Mouse (Mus musculus): Measurements from ENCODE around the gene P2rx6.
A peak's percentile ranks its signal among the peaks of the same experiment; 100 is the strongest.
"Not testable (repeated sequence)": the region's sequence is repeated elsewhere in the genome, so short reads cannot be mapped to it uniquely, and the experiment has no call there.

Gene P2rx6

DNA sequence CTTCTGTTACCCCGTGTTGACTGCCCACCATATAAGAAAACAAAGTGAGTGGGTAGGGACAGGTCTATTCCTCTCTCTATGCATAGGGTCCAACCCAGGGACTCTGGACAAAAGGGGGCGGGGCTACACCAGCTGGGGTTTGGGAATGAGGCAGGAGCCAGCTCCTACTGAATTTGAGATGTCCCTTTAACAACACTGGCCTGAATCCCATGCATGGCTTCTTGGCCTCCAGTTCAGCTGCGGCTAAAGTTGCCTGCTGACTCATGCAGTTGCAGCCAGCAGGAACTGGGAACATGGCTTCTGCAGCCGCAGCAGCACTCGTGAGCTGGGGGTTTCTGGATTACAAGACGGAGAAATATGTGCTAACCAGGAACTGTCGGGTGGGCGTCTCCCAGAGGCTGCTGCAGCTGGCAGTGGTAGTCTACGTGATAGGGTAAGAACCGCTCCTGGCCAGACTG is at the start of gene P2rx6:
P2rx6 (plus strand) TSS at position 135 of the 458 bp plus-strand sequence.
- DNase-seq (ENCODE audit: low read depth): peak; percentile 84

DNA sequence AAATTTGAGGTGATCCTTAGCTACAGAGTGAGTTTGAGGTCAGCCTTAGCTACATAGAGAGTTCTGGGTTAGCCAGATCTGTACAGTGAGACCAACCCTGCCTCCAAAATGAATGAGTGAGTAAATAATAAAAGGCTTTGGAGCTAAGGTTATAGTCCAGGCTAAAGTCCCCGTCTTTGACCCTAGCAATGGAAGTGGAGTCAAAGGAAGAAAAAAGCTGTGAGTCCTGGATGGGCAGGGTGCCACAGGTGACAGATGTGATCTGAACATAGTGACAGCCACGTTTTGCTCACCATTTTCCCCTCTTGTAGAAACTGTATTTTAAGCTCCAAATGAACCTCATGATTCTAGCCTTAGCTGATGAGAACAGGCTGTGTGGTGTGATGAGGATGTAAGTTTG is 42.8 kb upstream of the P2rx6 start:
- DNase-seq (ENCODE audit: low read depth): no peak

DNA sequence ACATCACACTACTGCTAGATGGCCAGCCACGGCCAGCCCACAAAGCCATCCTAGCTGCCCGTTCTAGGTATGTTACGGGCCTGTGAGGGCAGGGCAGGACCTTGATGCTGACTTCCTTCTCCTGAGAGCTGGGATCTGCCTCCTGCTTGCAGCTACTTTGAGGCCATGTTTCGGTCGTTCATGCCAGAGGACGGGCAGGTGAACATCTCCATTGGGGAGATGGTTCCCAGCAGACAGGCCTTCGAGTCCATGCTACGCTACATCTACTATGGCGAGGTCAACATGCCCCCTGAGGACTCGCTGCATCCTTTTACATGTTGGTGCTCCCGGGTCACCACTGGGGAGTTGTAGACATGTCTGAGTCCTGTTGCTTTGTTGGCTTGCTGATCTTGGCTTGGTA is 37.5 kb upstream of the P2rx6 start:
- no peak for DNase-seq (ENCODE audit: low read depth)

DNA sequence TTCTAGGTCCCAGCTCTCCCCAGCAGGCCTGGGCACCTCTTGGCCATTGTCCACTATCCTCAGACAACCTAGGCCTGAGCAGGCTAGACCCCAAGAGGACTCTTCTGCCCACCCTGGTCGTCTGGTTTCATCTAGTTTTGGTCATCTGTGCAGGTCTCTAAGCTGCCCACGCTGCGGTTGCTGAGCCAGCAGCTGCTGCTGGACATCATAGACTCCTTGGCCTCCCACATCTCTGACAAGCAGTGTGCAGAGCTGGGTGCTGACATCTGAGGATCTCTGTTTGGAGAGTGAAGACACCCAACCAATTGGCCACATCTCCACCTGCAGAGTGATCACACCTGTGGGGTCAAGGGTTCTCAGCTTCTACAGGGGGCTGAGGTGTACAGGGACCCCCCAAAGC is 36.2 kb upstream of the P2rx6 start:
- DNase-seq (ENCODE audit: low read depth): no peak

DNA sequence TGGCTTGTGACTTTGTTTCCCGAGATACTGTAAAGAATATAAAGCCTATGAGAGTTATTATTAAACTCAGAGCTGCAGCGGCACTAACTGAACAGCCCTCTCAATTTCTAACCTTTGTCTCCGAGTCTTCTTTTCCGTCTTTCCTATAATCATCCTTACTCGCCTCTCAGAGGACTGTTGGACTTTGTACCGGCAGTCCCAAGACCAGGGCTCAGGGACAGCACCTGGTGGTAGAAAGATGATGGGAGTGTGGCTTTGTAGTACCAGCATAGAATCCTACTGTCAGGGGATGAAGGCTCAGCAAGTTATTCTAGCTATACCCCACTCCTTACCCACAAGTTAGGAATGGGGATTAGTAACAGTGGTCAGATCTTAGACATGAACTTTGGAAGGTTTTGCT is 35.5 kb upstream of the P2rx6 start:
- no peak for DNase-seq (ENCODE audit: low read depth)

DNA sequence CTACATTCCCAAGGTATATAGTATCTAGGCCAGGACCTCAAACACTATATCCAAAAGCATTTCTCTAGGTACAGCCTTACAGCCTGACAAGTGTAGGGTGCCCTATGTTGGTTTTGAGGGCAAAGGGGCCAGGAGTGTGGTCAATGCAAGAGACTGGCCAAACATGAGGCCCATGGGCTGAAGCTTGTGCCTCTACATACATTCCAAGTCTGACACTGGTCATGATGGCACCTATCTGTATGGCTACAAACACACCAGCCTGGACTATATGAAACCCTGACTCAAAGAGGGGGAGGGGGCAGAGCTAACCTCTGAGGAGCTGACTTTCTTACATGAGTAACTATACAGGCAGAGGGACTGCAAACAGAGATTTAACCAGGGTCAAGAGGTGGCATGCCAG is 34.1 kb upstream of the P2rx6 start:
- no peak for DNase-seq (ENCODE audit: low read depth)

DNA sequence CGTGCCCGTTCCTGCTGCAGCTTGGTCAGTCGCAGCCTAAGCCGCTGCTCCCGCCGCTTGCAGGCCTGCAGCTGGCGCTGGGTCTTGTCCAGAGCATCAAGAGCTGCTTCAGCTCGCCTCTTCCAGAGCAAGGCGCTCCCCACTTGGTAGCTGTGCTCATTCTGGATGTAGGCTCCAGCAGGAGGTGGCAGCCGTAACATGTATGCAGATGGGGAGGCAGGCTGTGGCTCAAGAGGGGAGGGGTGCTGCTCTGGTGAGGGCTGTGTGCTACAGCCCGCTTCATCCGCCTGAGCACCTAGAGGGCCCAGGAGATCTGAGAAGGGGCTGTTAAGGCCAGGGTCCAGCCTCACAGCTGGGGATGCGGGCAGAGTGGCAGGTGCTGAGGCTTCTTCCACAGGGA is 33.4 kb upstream of the P2rx6 start:
- no peak for DNase-seq (ENCODE audit: low read depth)

DNA sequence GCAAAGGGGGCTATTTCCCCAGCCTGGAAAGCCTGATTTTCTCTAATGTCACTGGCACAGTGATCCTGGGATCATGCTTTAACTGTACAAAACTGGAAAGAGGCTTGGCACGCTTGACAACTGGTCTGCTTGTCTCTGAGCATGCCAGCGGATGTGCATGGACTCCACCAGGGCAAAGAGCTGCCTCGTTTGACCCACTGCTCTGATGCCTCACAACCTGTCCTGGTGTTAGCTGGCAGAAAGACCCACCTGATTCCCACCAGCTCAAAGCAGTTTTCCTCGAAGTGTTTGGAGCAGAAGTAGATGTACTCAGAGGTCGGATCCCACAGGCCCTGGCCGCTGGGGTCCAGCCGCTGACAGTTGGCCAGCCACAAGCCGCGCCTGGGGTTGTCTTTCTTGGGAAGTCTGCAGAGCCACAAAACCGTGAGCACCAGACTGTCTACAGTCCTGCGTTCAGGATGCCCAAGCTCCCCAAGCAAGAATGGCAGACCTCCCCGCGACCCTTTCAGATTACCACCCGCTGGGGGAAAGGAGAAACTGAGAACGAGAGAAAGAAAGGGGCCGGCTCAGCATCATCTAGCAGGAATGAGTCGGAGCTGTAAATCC is 31.6 kb upstream of the P2rx6 start:
- DNase-seq (ENCODE audit: low read depth): no peak

DNA sequence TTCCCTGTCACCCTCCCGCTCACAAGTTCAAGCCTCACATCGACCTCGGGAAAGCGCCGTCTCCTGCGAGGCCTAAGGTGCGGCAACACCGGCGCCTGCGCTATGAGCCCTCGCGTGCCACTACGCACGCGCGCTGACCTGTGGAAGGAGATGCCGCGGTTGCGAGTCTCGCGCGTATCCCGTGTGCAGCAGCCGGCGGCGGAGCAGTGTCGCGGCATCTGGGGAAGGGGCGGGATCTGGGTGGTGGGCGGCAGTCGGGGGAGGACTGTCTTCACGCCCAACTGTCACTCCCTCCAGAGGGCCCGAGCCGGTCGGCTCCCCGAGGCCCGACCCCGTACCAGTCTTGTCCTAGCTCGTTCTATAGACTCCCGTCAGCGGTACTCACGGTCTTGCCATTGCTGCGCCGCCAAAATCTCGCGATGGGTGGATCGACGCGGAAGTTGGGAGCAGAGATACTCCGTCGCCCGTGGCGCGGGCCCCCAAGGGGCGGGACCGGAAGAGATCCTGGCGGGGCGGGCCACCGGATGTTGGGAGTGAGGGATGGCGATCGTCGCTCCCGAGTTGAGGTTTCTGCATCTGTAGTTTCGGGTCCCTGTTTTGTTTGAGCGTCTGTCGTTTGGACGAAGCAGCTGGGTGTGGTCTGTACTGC is 30.9 kb upstream of the P2rx6 start, which contains the start of gene Thap7:
Thap7 (minus strand) TSS at position 497 of the 649 bp plus-strand sequence.
- DNase-seq (ENCODE audit: low read depth): peak; percentile 99

DNA sequence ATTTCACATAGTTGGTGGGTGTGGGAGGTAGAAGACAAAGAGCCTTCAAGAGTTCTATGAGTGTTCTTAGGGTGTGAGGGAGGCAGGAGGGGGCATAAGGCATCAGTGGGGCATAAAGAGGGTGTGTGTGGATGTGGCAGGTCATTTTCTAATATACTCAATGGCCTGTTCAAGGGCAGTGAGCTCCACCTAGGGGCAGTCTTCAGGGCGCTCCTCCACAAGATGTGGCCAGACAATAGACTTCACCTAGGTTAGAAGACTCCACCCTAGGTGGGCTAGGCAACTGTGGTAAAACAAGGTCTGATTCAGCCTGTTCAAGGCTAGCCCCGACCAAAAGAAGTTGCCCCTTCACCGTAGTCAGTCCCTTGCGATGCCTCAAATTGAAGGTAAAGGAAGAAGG is 29.4 kb upstream of the P2rx6 start:
- DNase-seq (ENCODE audit: low read depth): peak; percentile 59

DNA sequence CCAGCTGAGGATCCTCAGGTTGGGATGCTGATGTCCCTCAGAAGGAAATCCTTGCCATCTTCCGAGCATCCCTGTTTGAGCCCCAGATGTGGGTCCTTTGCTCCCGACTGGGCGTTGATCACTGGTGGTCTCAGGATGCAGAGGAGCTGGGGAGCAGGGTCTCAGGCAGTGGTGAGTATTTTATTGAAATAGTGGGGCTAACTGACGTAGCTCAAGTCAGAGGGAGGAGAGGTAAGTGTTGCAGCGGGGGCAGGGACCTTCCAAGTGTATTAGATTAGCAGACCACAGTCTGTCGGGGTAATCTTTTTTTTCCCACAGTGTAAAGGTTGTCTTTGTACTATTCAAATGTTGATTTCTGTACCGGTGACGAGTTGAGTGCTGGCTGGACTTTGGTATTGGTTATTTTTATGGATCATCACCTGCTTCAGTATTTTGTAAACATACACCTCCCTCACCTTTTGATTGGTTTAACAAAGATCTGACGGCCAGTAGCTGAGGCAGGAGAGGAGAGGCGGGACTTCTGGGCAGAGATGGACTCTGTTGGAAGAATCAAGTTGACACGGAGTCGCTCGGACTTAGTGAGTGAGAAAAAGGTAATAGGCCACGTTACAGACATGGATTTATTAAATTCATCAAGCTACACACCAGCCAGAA is 28.9 kb upstream of the P2rx6 start:
- DNase-seq (ENCODE audit: low read depth): no peak

DNA sequence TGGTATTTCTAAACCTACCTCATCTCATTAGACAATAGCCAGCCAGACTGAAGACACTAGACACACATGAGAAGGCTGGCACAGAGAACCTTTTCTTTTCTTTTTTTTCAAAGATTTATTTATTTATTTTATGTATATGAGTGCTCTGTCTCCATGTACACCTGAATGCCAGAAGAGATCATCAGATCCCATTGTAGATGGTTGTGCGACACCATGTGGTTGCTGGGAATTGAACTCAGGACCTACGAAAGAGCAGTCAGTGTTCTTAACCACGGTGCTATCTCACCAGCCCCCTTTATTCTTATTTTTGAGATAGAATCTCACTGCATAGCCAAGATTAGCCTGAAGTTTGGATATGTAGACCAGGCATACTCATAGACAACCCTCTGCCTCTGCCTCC is 25.1 kb upstream of the P2rx6 start:
- DNase-seq (ENCODE audit: low read depth): no peak

DNA sequence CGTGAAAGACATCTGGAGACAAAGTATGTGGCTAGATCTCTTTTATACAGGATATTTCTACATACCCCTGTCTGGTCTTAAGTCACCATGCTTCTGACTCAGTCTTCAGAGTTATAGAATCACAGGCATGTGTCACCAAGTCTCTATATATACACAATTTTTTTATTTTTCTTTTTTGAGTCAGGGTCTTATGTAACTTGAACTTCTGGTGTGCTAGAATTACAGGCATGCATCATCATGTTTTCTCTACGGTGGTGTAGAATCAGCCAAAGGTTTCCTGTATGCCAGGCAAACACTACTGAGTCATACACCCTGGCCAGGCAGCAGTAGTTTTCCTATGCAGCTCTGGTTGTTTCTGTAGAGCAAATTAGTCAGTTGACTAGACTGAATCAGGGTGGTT is 19.1 kb upstream of the P2rx6 start:
- DNase-seq (ENCODE audit: low read depth): peak; percentile 79

DNA sequence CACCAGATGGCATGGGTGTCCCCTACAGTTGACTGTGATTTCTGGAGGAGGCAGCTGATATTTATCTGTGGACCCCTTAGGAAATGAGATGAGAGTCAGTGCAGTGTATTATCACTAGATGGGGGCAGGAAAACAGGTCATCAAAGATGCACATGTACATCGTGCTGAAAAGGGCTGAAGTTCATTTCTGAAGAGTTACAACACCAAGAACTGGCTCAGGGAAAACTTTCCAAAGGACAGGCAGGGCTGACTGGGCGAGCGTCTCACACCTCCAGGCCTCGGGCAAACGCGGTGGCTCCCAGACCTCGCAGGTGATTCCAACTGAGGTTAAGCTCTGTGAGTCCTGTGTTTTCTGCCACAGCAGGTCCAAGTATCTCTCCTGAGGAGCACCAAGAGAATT is 8.8 kb upstream of the P2rx6 start:
- no peak for DNase-seq (ENCODE audit: low read depth)

DNA sequence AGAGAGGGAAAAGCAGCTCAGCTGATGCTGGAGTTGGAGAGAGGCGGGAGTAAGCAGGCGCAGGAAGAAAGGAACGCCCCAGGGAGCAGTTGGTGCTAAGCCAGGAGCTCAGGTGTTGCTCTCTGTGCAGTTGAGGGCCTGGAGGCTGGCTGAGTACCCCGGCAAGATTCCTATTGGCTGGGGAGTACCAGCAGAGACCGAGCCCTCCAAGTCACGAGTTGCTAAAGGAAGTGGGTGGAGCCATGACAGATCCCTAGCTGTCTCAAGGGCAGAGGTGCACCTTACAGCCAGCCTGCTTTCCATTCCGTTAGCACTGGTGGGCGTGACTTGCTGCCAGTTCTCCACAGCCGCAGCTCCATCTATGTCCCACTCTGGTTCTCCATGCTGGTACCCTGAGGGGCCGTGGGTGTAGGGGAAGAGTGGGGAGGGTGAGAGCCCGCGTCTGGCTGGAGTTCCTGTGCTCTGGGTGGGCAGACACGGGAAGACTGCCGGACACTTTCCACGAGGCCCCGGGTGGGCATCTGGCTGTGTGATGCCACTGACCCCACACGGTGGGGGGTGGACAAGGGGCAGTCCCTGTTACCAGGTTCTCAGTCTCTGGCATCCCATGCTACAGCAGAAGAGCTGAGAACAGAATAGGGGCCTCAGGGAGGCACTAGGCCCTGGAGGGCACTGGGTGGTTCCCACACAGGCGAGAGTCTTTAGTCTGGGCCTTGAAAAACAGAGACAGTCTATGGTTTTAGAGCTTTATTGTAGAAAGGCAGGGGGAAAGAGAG is 7.6 kb upstream of the P2rx6 start:
- peak; percentile 56 for DNase-seq (ENCODE audit: low read depth)

DNA sequence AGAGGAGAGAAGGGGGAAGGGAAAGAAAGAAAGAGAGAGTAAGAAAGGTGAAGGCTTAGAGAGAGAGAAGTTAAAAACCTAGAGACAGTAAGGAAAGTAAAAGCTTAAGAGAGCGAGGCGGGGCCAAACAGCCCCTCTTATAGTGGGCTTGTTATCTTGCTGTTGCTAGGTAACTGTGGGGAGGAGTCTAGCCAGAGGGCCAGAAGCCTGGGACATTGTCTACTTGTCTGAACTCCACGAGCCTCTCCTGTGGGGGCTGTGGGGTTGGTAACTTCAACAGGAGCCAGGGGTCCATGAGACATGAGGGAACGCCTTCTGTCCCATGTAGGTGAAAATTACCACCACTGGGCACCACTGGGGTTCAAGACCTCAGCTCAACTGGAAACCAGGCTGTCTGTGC is 7.0 kb upstream of the P2rx6 start:
- not testable (repeated sequence) for DNase-seq (ENCODE audit: low read depth)

DNA sequence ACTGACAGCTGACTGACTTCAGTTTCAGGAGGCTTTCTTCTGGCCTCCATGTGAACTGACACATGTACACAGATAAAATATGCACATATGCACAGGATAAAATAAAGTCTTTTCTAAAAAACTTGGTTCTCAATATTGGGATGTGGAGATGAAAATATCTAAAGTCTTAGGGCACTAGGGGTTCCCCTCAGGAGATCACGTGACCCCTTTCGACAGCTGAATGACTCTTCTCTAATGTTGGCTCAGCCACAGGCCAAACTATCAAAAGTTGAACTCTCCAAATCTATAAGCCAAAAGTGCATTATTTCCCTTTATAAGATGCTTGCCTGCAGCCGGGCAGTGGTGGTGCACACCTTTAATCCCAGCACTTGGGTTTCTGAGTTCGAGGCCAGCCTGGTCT is 5.5 kb upstream of the P2rx6 start:
- DNase-seq (ENCODE audit: low read depth): no peak

DNA sequence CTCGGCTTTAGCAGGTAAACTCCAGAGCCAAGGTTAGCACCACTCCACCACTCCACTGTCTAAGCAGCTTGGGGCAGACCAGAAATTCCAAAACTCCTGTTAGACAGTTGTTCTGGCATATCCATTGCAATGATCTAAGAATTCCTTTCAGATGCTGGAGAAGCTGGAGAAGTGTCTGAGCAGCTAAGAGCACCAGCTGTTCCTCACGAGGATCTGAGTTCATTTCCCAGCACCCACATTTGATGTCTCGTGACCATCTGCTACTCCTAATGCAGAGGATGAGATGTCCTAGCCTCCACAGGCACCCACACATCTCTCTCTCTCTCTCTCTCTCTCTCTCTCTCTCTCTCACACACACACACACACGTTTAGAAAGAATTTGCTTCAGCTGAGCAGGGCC is 4.8 kb upstream of the P2rx6 start:
- DNase-seq (ENCODE audit: low read depth): no peak

DNA sequence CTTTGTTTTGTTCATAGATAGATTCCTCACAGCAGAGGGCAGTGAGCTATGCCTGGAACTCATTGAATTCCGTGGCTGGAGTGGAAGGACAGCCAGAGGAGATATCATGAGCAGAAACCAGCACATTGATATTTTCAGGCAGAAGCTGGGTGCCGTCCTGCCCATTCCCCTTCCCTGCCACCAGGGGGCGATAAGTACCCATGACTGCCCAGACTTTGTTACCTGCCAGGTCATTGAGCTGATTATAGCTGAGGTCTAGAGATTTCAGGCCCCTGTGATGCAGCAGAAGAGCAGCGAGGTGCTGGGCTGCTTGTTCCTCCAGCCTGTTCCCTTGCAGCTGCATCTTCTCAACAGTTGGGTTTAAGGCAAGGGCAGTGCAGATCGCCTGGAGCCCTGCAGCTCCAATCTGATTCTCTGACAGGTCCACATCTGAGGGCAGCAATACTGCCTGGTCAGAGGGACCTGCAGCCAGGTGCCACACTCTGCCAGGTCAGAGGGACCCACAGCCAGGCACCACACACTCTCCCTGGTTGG is 3.7 kb upstream of the P2rx6 start:
- DNase-seq (ENCODE audit: low read depth): peak; percentile 83

DNA sequence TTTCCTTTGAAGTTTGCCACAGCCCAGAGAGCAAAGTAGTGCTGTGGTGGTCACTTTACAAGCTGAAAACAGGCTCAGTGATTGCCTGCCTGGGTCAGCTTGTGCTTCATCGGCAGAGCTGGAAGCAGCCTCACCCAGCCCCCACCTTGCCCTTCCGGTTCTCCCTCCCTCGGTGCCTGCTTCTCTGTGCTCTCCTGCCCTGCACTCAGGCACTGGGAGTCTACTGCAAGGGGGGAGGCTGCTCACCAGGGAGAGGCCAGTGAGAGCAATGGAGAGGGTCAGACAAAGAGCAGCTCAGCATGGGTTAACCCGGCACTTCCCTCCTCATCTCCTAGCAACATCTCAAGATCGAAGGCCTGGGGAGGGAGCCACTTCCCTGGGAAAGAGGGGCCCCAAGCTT is 2.9 kb upstream of the P2rx6 start:
- no peak for DNase-seq (ENCODE audit: low read depth)

DNA sequence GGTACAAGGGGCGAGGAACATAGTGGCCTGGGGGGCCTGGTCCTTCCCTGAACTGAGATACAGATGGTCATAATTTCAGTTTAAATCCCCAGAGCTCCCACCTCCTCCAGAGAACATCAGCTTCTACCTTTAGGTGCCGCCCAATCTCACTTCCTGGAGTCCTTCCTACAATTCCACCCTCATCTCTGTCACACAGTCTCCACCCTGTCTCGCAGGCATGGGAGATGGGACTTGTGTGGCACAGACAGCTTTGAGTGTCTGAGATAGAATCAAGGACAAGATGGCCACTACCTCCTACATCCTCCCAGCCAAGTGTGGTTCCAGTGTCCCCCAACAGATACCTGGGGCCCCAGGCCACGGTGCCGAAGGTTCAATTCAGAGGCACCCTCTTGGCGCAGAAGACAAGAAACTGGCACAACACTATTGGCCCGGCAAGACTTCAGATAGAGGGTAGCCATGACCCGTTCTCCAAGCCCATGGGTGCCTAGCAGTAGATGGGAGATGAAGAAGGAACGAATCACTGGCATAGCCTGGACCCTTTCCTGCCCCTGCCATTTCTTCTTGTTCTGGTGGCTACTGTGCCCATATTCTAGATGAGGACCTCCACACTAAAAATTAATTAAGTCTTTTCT is 2.2 kb upstream of the P2rx6 start:
- no peak for DNase-seq (ENCODE audit: low read depth)
